Mouse (Mus musculus) gastrocnemius, adult 2 months (tissue): ENCODE results near the gene Nfya. TPM values are rescaled to one million over a fixed set of nuclear protein-coding genes. Genes with fewer than 3 reads are reported as not detected.

Source experiments
- DNase-seq: peaks from one replicate; pipeline ENCODE4 v3.0.0; 2022
- H3K27ac ChIP-seq: fragments of 200-600 bp; 2 replicates; pipeline ENCODE4 v1.8.1; 2022; ENCODE audit warnings: mild to moderate bottlenecking
- H3K4me3 ChIP-seq: fragments of 200-600 bp; 2 replicates; pipeline ENCODE4 v1.8.1; 2022; ENCODE audit warnings: mild to moderate bottlenecking, moderate library complexity
- CTCF ChIP-seq: fragments of 200-600 bp; IDR thresholded peaks from 2 replicates; pipeline ENCODE4 v1.8.1; 2022; ENCODE audit warnings: antibody characterized with exemption, mild to moderate bottlenecking, moderate library complexity
- intact Hi-C: fragments of 180-260 bp; cut with DNase I; formaldehyde crosslinking; loops from one replicate; pipeline ENCODE4 v1.15.1; 2025
- total RNA-seq, 2 experiments: library from RNA; stranded (reverse); gene quantifications; 2 replicates each; pipeline ENCODE4 v1.2.3; 2021

Gene Nfya
- total RNA-seq, 2 experiments from 2014 or later, result 6.1 to 9.4 TPM

DNA sequence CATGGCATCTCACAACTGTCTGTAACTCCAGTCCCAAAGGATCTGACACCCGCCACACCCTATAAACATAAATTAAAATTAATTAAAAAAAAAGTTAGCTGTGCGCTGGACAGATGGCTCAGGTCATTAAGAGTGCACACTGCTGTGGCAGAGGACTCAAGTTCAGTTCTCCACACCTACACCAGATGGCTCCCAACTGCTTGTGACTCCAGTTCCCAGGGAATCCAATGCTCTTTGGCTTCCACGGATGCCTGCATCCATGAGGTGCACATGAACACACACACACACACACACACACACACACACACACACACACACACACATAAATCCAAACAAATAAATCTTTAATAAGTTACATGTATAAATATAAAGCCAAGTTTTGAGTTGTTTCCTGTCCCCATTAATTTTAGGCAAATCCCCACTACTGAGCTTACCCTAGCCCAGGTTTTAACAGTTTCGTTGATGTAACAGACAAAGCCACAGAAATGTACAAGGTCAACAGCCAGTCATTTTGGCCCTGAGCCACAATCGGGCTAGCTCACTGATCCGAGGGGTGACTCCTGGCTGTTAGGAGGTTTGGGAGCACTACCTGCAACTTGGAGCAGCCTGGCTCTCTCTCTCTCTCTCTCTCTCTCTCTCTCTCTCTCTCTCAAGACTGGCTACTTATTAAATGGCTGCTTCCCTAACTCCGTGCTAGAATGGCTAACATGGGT lies 33.2 kb upstream of the Nfya start:
- no peak for TF ChIP-seq CTCF
- intact Hi-C loops, result no loop called here
- Histone ChIP-seq H3K4me3 (no peak overlapping the region), H3K27ac (no peak overlapping the region)
- no peak for DNase-seq

- TF ChIP-seq CTCF, result peak; percentile 60
- H3K4me3 ChIP-seq, result 0 out of 2 replicates have a peak overlapping the region, but pooled peaks have one; percentile 13
- peak; percentile 82 for DNase-seq
- H3K27ac ChIP-seq, result peak overlapping the region; percentile 87
- intact Hi-C loops, result loop anchor here (2.0 kb wide), 1 partner anchor 21 kb away; no protein-coding TSS in a partner anchor
These were observed 27.8 kb upstream of the Nfya start for GRCm38 (mm10) chr17:48437421-48437911.

DNA sequence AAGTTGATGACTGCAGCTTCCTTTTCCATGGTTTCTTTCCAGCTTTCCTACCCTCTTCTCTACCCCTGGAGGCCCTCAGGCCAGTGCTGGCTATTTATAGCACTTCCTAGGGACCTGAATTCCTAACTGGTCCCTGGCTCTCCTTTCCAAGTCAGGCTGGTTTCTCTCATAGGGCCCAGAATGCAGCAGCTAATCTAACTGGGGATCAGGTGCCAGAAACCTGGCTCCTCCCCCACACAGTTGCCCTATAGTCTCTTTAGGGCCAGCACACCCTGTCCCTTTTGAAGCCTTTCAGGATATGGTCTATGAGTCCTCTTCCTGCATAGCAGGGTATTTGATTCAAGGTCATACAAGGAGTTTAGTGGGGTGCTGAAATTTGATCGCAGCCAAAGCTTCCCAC lies 26.8 kb upstream of the Nfya start:
- peak; percentile 80 for DNase-seq
- Histone ChIP-seq H3K27ac (peak overlapping the region; percentile 87), H3K4me3 (peak overlapping the region; percentile 7; the same call in 1 of the 2 replicates)
- no peak for TF ChIP-seq CTCF
- intact Hi-C loops, result loop anchor here (2.0 kb wide), 1 partner anchor 20 kb away; no protein-coding TSS in a partner anchor

- no peak for TF ChIP-seq CTCF
- intact Hi-C loops, result no loop called here
- no peak for DNase-seq
- no peak overlapping the region for H3K4me3 ChIP-seq
- no peak overlapping the region for H3K27ac ChIP-seq
These were observed 24.8 kb upstream of the Nfya start for GRCm38 (mm10) chr17:48434479-48434878.

GRCm38 (mm10) chr17:48433689-48434330 lies 24.1 kb upstream of the Nfya start:
- H3K4me3 ChIP-seq, result no peak overlapping the region
- no peak for DNase-seq
- TF ChIP-seq CTCF, result peak; percentile 31
- intact Hi-C loops, result no loop called here
- H3K27ac ChIP-seq, result no peak overlapping the region; the same call in 1 of the 2 replicates

DNA sequence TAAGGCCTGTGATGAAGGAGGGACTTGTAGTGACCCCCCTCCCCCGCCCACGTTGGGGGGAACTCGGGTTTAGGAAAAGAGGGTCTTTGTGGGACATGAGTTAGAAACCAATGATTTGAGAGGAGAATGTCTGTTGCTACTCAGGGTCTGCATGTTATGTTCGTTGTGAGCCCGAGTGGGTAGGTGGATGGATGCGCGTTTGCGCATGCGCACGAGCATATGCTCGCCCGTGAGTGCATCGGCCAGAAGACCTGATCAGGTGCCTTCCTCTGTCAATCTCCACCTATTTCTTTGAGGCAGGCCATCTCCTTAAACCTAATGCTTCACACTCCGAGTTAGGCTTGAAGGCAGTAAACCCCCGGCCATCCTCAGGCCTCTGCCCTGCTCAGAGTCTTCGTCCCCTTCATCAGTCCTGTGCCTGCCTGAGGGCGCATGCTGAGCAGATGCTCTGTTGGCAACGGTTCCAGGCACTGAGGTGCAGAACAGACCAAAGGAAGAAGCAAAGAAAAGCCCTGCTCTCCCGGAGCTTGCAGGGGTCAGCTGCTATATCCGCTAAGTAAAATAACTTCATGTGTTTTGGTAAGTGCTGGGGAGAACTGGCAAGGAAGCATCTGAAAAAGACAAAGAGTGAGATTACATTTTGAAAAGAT lies 23.4 kb upstream of the Nfya start:
- TF ChIP-seq CTCF, result no peak
- intact Hi-C loops, result no loop called here
- no peak for DNase-seq
- Histone ChIP-seq H3K27ac (peak overlapping the region; percentile 96), H3K4me3 (peak overlapping the region; percentile 30; the same call in 1 of the 2 replicates)

DNA sequence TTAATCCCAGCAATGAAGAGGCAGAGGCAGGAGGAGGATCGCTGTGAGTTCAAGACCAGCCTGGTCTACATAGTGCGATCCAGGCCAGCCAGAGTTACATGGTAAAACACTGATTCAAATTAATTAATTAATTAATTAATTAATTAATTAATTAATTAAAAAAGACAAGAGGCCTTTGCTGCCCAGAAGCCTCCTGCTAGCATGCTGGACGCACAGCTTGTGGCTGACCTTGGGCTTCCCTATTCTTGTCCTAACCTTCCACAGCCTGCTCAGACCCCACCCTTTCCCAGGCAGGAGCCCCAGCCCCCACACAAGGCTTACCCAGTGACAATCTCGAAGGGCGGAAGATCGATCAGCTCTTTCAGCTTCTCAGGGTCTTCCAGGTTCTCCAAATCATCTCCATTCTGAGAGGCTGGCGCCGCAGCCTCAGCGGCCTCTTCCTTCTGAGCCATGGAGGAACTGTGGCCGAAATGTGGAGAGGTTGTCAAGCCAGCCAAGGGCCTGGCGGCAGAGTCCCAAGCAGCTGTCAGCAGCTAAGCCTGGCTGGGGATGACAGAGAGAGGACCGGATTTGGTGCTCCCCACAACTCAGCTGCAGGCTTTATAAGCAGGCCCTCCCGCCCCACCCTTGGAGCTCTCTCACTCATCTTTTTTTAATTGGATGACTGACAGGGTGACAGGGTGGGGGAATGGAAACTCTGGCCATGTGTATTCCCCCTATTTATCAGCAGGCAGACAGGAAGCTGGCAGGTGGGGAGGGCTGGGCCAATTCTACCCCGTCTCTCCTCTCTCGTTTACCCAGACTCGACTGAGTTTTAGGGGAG lies 22.7 kb upstream of the Nfya start, which contains the start of gene Apobec2:
Gene Apobec2, minus strand, starts transcription at position 773 of the 823 bp plus-strand sequence.
- Histone ChIP-seq H3K4me3 (peak within 1 kb of the TSS; percentile 72), H3K27ac (peak within 1 kb of the TSS; percentile 96)
- intact Hi-C loops, result no loop called here
- DNase-seq, result peak; percentile 89
- no peak for TF ChIP-seq CTCF

- intact Hi-C loops, result no loop called here
- H3K4me3 ChIP-seq, result peak overlapping the region; percentile 72
- peak overlapping the region; percentile 96 for H3K27ac ChIP-seq
- peak; percentile 59 for DNase-seq
- TF ChIP-seq CTCF, result no peak
These were observed 21.3 kb upstream of the Nfya start for GRCm38 (mm10) chr17:48431054-48431453.

DNA sequence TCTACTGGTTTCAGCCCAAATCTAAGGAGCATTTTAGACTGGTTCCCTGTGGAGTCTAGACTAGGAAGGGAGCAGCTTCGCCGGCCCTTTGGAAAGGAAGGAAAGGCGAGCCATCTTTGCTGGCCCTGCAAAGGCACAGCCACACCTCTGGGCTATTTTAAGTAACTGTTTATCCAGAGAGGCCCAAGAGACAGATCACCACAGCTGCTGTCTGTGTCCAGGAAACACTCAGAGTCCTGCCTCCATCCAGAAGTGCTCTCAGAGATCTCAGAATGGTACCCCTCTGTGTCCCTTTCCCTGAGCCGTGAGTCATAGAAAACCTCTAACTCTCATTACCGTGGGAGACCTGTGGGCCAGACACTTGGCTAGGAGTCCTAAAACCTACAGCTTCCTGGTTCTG lies 20.7 kb upstream of the Nfya start:
- TF ChIP-seq CTCF, result no peak
- Histone ChIP-seq H3K27ac (peak overlapping the region; percentile 96), H3K4me3 (peak overlapping the region; percentile 72)
- peak; percentile 63 for DNase-seq
- intact Hi-C loops, result no loop called here

DNA sequence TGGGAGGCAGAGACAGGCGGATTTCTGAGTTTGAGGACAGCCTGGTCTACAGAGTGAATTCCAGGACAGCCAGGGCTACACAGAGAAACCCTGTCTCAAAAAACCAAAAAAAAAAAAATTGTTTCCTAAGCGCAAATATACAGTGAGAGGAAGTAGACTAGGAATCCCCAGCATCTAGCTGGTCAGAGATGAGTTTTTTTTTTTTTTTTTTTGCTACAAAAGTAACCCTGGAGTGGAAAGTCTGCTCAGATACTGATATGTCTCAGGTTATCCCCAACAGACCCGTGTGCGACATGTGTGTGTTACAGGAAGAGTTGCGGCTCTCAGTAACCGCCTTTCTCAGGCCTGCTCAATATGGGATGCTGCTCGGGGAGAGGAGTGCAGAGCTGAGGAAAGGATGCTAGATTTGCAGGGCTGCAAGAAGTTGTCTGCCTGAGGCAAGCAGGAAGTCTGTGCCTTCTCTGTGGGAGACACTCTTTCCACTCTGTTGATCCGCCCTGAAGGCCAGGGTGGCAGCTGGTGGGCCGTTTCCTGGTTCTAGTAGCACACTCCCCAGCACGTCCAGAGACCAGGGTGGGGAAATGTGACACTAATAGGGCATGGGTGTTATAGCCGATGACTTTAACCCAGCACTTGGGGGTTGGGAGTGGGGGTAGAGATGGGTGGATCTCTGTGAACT lies 18.3 kb upstream of the Nfya start:
- intact Hi-C loops, result no loop called here
- Histone ChIP-seq H3K27ac (peak overlapping the region; percentile 96), H3K4me3 (peak overlapping the region; percentile 72)

DNA sequence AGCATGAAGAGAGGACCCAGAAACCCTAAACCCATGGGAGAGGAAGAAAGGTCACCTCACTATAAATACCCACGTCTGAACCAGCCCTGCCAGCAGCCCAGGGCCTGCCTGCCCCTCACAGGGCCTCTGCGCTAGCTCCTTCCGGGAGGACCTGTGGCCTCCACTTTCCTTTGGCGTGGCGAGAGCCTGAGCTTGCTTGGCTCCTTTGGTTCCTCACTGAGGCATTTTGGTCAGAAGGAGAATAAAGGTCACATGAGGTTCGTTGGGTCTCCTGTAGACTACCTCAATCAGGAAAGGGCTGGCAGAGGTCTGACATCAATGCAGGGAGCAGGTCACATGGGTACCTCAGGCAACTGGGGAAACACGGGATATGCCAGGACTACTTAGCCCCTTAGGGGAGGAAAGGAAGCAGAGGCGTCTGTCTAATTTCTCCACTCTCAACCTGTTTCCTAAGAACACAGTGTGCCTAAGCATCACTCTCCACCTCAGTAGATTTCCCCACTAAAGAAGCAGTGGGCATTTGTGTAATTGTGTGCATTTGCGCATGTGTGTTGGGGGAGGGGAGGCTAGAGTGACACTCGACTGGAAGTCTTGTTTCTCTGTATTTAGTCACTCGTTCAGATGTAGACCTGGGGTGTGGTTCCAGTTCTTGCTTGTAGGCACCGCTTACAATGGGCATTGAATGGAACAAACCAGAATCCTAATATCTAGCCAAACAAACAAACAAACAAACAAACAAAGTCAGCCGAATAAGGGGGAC lies 17.5 kb upstream of the Nfya start:
- H3K27ac ChIP-seq, result peak overlapping the region; percentile 96
- intact Hi-C loops, result no loop called here

More for the DNA sequence above, 18.3 kb upstream of the Nfya start:
- TF ChIP-seq CTCF, result no peak
- DNase-seq, result peak; percentile 39

More for the DNA sequence above, 17.5 kb upstream of the Nfya start:
- peak; percentile 83 for DNase-seq
- peak overlapping the region; percentile 72 for H3K4me3 ChIP-seq
- TF ChIP-seq CTCF, result no peak
